Comparison of ENCODE assay signal across 14 mouse cellular contexts in the genomic region with DNA sequence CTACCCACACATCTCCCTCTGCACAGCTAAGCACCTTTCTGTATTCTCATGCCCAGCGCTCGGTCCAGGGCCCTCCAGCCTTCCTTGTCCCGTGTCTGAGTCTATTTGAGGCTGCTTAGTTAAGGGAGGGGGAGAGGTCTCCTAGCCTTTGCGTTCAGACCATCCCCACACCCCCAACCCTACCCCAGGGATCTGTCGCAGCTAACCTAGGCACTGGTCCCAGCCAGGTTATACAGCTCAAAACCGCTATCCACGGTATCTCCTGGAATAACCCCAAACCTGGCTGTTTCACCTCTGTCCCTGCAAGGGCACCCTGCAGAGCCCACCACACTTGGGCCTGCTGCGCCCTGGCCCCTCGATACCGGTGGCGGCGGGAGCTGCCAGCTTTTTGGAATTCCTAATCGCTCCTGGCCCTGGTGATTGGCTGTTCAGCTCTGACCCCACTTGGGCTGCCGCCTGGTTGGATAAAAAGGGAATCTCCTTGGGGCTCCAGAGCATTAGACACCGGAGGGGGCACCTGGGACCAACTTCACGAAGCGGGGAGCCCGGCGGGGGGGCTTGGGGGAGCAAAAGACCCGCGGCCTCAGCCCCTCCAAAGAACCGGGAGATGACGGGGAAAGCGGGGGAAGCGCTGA. TPM values are rescaled to one million over a fixed set of nuclear protein-coding genes. Genes with fewer than 3 reads are reported as not detected.
DNase-seq lines count a peak whose midpoint lies in the region; ATAC-seq and TF ChIP-seq lines count a peak whose summit lies in the region.
"Had no signal": no experiment of that assay in that cellular context is flagged by ENCODE, and none has a peak within 500 bp of the region (broad histone marks: within the 10 kb centered on the region; RNA-seq: fewer than 3 reads in every experiment).

Gene Vsx2 (plus strand): TSS at position 427 of the 635 bp plus-strand sequence.

- peak within 1 kb of the TSS; percentile 45 for H3K4me3 ChIP-seq in heart, embryonic 10.5 days
- H3K4me3 ChIP-seq in ES-E14 (ENCODE audit: insufficient read depth in 1 of 2, low read depth in 1 of 2, low read length in 2 of 2, poor library complexity in 1 of 2, severe bottlenecking in 1 of 2): peak within 1 kb of the TSS; percentile 33 to 59; a peak in 3 of 4 replicates
- H3K4me3 ChIP-seq in forebrain, embryonic 14.5 days (ENCODE audit: low read depth, low read length): peak within 1 kb of the TSS; percentile 6; the same call in 1 of the 2 replicates
- H3K4me3 ChIP-seq in midbrain, embryonic 11.5 days (ENCODE audit: low read depth, low read length): peak within 1 kb of the TSS; percentile 13; the same call in 1 of the 2 replicates

- H3K4me2 ChIP-seq in forebrain, embryonic 14.5 days (ENCODE audit: low read length): peak within 1 kb of the TSS; percentile 28
- H3K4me2 ChIP-seq in midbrain, embryonic 11.5 days: peak within 1 kb of the TSS; percentile 26

- no peaks in the 10 kb centered on the region for H3K9me3 ChIP-seq in heart, embryonic 10.5 days
- H3K9me3 ChIP-seq in ES-E14 (ENCODE audit: control insufficient read depth, insufficient read depth, low read depth, low read length): no peaks in the 10 kb centered on the region
- no peaks in the 10 kb centered on the region for H3K9me3 ChIP-seq in forebrain, embryonic 14.5 days (replicated peaks; ENCODE audit: control insufficient read depth, low read length)
- H3K9me3 ChIP-seq in midbrain, embryonic 11.5 days (ENCODE audit: control insufficient read depth, low read length): no peaks in the 10 kb centered on the region

- peaks cover 88% of the 10 kb centered on the region for H3K27me3 ChIP-seq in heart, embryonic 10.5 days (ENCODE audit: insufficient read depth, poor library complexity, severe bottlenecking)
- H3K27me3 ChIP-seq in forebrain, embryonic 14.5 days (replicated peaks; ENCODE audit: control insufficient read depth, insufficient read depth, low read length): peaks cover 53% of the 10 kb centered on the region
- H3K27me3 ChIP-seq in midbrain, embryonic 11.5 days (ENCODE audit: control insufficient read depth, insufficient read depth, low read length): peaks cover 70% of the 10 kb centered on the region

- ATAC-seq in forebrain, embryonic 14.5 days: peak; percentile 37; the same call in 1 of the 2 replicates
- ATAC-seq in midbrain, embryonic 11.5 days (ENCODE audit: low FRiP score): no peak
- ATAC-seq: activated CD4-positive, CD25-positive, alpha-beta regulatory T cell, adult 4 months had no signal

- no peak within 1 kb of the TSS for H3K9ac ChIP-seq in ES-E14 (ENCODE audit: insufficient read depth, low read depth, low read length, poor library complexity, severe bottlenecking)
- no peak within 1 kb of the TSS for H3K9ac ChIP-seq in forebrain, embryonic 14.5 days (ENCODE audit: low read length)
- H3K9ac ChIP-seq in midbrain, embryonic 11.5 days (ENCODE audit: low read length): no peak within 1 kb of the TSS

- no peak for DNase-seq in heart, embryonic 10.5 days (ENCODE audit: low spot score)
- DNase-seq in heart, adult 9 months (ENCODE audit: low spot score in 2 of 2): no peak
- DNase-seq in ES-E14 (ENCODE audit: low read depth, low spot score): no peak
- DNase-seq in forebrain, embryonic 14.5 days (ENCODE audit: low spot score): no peak
- DNase-seq in midbrain, embryonic 11.5 days (ENCODE audit: low spot score, missing footprints): peak; percentile 93
- no peak for DNase-seq in adrenal gland, postnatal 4 days (ENCODE audit: low spot score in 2 of 2)
- no peak for DNase-seq in cerebellum, adult 9-11 months
- no peak for DNase-seq in testis, postnatal 10 days (ENCODE audit: low spot score)

- H3K27ac ChIP-seq in heart, embryonic 10.5 days: no peak within 1 kb of the TSS
- H3K27ac ChIP-seq in ES-E14 (ENCODE audit: insufficient read depth, low read depth, low read length, poor library complexity, severe bottlenecking): no peak within 1 kb of the TSS
- H3K27ac ChIP-seq in forebrain, embryonic 14.5 days (ENCODE audit: low read depth, low read length): no peak within 1 kb of the TSS
- no peak within 1 kb of the TSS for H3K27ac ChIP-seq in midbrain, embryonic 11.5 days (ENCODE audit: low read depth, low read length)
- H3K27ac ChIP-seq: macrophage had no signal

- WGBS in heart, embryonic 10.5 days: 2% methylated on average over 25 of the region's 25 CpGs
- 3% methylated on average over 25 of the region's 25 CpGs for WGBS in forebrain, embryonic 14.5 days
- under 1% methylated on average over 25 of the region's 25 CpGs for WGBS in midbrain, embryonic 11.5 days

- in situ Hi-C loops in ES-E14 (cut with MboI; ENCODE audit: low sequenced_read_pairs in 2 of 2, unreplicated experiment in 2 of 2): no loop called here

- H3K4me1 ChIP-seq in heart, embryonic 10.5 days: peaks cover 23% of the 10 kb centered on the region
- peaks cover 3 to 5% of the 10 kb centered on the region in 2 experiments; a peak in 2 of 4 replicates for H3K4me1 ChIP-seq in ES-E14 (ENCODE audit: control insufficient read depth in 2 of 2, insufficient read depth in 2 of 2, low read length in 2 of 2, poor library complexity in 1 of 2)
- peaks cover 7% of the 10 kb centered on the region for H3K4me1 ChIP-seq in forebrain, embryonic 14.5 days (ENCODE audit: control insufficient read depth, insufficient read depth, low read length)
- peaks cover 10% of the 10 kb centered on the region for H3K4me1 ChIP-seq in midbrain, embryonic 11.5 days (ENCODE audit: control insufficient read depth, insufficient read depth, low read length)

- no peaks in the 10 kb centered on the region for H3K36me3 ChIP-seq in heart, embryonic 10.5 days
- no peaks in the 10 kb centered on the region for H3K36me3 ChIP-seq in ES-E14 (ENCODE audit: control insufficient read depth, insufficient read depth, low read length, poor library complexity, severe bottlenecking)
- no peaks in the 10 kb centered on the region for H3K36me3 ChIP-seq in forebrain, embryonic 14.5 days (ENCODE audit: control insufficient read depth, insufficient read depth, low read length)
- H3K36me3 ChIP-seq in midbrain, embryonic 11.5 days (ENCODE audit: control insufficient read depth, insufficient read depth, low read length): no peaks in the 10 kb centered on the region

TF ChIP-seq in ES-E14, 5 proteins besides CTCF, POLR2A, EP300 and RAD21:
- TF ChIP-seq ZNF384 (IDR thresholded peaks at IDR 0.05; ENCODE audit: low read depth, low read length): no peak
- no peak for TF ChIP-seq HCFC1 (IDR thresholded peaks at IDR 0.05; ENCODE audit: borderline replicate concordance, insufficient read depth, low read length)
- TF ChIP-seq MAFK (IDR thresholded peaks at IDR 0.05; ENCODE audit: insufficient read depth, low read depth, low read length): no peak
- no peak for TF ChIP-seq CHD2 (IDR thresholded peaks at IDR 0.05; ENCODE audit: low read depth, low read length)
- TF ChIP-seq ZC3H11A (IDR thresholded peaks at IDR 0.05; ENCODE audit: borderline replicate concordance, low read depth, low read length): no peak

RNA-seq across cellular contexts. Expression of gene Vsx2, which starts in this region (rescaled TPM):
- polyA plus RNA-seq in heart, embryonic 10.5 days (2016; fragmentation: Nextera tagmentation; extraction: Ambion mirVana): not detected in 2 replicates
- total RNA-seq in ES-E14 (2012; rRNA removed): 0.05 TPM in 1 of 2 replicates, not detected in the other
- polyA plus RNA-seq in forebrain, embryonic 14.5 days (2014; fragmentation: Nextera tagmentation; extraction: Ambion mirVana): 0.09 TPM in 1 of 2 replicates, not detected in the other
- 0.66 and 0.99 TPM in 2 replicates for polyA plus RNA-seq in midbrain, embryonic 11.5 days (2014; fragmentation: Nextera tagmentation; extraction: Ambion mirVana)
- not detected for total RNA-seq in adrenal gland, postnatal 4 days (2021)
- total RNA-seq: common myeloid progenitor, adult 5-6 weeks; gastrocnemius, postnatal 4 days had no signal
- polyA plus RNA-seq: activated CD4-positive, CD25-positive, alpha-beta regulatory T cell, adult 4 months; C2C12; macrophage; stomach, embryonic 16.5 days had no signal

Comparison
In these comparisons a context has a peak if more than half of its experiments do, and no peak if none do; other contexts are left out.
1. Peak in ATAC-seq, H3K4me3 ChIP-seq and H3K4me2 ChIP-seq in forebrain, embryonic 14.5 days; RNA of the gene not detected or under 1 TPM.
2. Peak in DNase-seq, H3K4me3 ChIP-seq and H3K4me2 ChIP-seq in midbrain, embryonic 11.5 days; RNA of the gene not detected or under 1 TPM.